Comparison of ENCODE assay signal across 29 mouse cellular contexts in the genomic region with DNA sequence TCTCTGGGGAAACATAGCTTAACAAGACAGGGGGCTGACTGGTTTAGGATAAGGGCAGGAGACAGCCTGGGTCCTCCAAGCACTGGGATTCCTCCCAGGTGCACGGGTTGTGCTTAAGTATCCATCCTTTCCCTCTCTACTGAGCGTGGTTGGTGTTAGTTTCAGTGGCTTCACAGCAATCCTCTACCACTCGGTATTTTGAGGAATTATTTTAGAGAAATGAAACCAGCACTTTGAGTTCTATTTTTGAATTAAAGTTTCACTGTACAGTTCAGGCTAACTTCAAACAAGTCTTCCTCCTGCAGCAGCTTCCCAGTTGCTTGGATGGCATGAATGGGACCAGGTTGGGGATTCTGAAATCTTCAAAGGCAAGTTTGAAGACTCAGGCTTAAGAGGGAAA. TPM values are rescaled to one million over a fixed set of nuclear protein-coding genes. Genes with fewer than 3 reads are reported as not detected.
DNase-seq lines count a peak whose midpoint lies in the region; ATAC-seq and TF ChIP-seq lines count a peak whose summit lies in the region.
"Had no signal": no experiment of that assay in that cellular context is flagged by ENCODE, and none has a peak within 500 bp of the region (broad histone marks: within the 10 kb centered on the region; RNA-seq: fewer than 3 reads in every experiment).

No protein-coding gene starts in this region.

- no peak for ATAC-seq in embryonic facial prominence, embryonic 15.5 days (ENCODE audit: insufficient number of reproducible peaks, low FRiP score, low TSS enrichment, low read depth)
- ATAC-seq in granulocyte monocyte progenitor cell, adult 5-6 weeks (replicated peaks; ENCODE audit: poor library complexity, severe bottlenecking) = peak; percentile 26
- ATAC-seq in megakaryocyte progenitor cell, adult 5-6 weeks (replicated peaks; ENCODE audit: poor library complexity) = peak; percentile 6; the same call in 1 of the 2 replicates
- ATAC-seq: forebrain, embryonic 13.5 days; inflammation-experienced regulatory T-cells, adult 6 months had no signal

- H3K27me3 ChIP-seq in embryonic facial prominence, embryonic 15.5 days = no peaks in the 10 kb centered on the region
- H3K27me3 ChIP-seq in embryonic facial prominence, embryonic 10.5 days (replicated peaks; ENCODE audit: low read depth, poor library complexity, severe bottlenecking) = no peaks in the 10 kb centered on the region
- H3K27me3 ChIP-seq in spleen, adult 2 months (ENCODE audit: control insufficient read depth, insufficient read depth, low read length) = no peaks in the 10 kb centered on the region
- H3K27me3 ChIP-seq: forebrain, embryonic 13.5 days; heart, embryonic 12.5 days; hindbrain, embryonic 15.5 days; limb, embryonic 15.5 days; megakaryocyte, embryonic 14.5 days; midbrain, embryonic 12.5 days; neural tube, embryonic 12.5 days had no signal

- H3K4me1 ChIP-seq in embryonic facial prominence, embryonic 15.5 days = peaks cover 27% of the 10 kb centered on the region
- peaks cover 26% of the 10 kb centered on the region for H3K4me1 ChIP-seq in embryonic facial prominence, embryonic 10.5 days
- peaks cover 33% of the 10 kb centered on the region for H3K4me1 ChIP-seq in spleen, adult 2 months (ENCODE audit: control insufficient read depth, insufficient read depth, insufficient read length)

- H3K36me3 ChIP-seq in embryonic facial prominence, embryonic 15.5 days = peaks cover 72% of the 10 kb centered on the region
- peaks cover 81% of the 10 kb centered on the region for H3K36me3 ChIP-seq in embryonic facial prominence, embryonic 10.5 days (replicated peaks)
- peaks cover 12% of the 10 kb centered on the region for H3K36me3 ChIP-seq in spleen, adult 2 months (ENCODE audit: control insufficient read depth, insufficient read depth, low read length)

- 81% methylated on average over 3 of the region's 3 CpGs for WGBS in embryonic facial prominence, embryonic 15.5 days
- 86% methylated on average over 3 of the region's 3 CpGs for WGBS in embryonic facial prominence, embryonic 10.5 days
- WGBS in spleen, adult 2 months = 26% methylated on average over 3 of the region's 3 CpGs

- TF ChIP-seq POLR2A in spleen, adult 2 months (IDR thresholded peaks at IDR 0.05; ENCODE audit: low read depth, low read length) = no peak

- no peak for DNase-seq in embryonic facial prominence, embryonic 10.5 days (ENCODE audit: low spot score)
- no peak for DNase-seq in spleen, adult 2 months (ENCODE audit: low read depth in 1 of 2, low spot score in 2 of 2)
- DNase-seq in spleen, postnatal 10 days (ENCODE audit: low spot score in 2 of 2) = no peak
- no peak for DNase-seq in retina, postnatal 1 day
- no peak for DNase-seq in testis, postnatal 14 days (ENCODE audit: low spot score)
- DNase-seq: adrenal gland, postnatal 14 days; cerebellum, adult 2 months; cerebellum, postnatal 14 days; gastrocnemius, postnatal 14 days; heart, adult 11 months; kidney, adult 2 months; kidney, postnatal 36 days; lung, adult 2 months; lung, postnatal 14 days; thymus, postnatal 14 days had no signal

- peak overlapping the region; percentile 28; the same call in 1 of the 2 replicates for H3K27ac ChIP-seq in embryonic facial prominence, embryonic 15.5 days (replicated peaks)
- H3K27ac ChIP-seq in embryonic facial prominence, embryonic 10.5 days (replicated peaks) = no peak overlapping the region
- H3K27ac ChIP-seq in spleen, adult 2 months (ENCODE audit: insufficient read depth, low read length) = peak overlapping the region; percentile 51; the same call in 1 of the 2 replicates
- H3K27ac ChIP-seq: forebrain, embryonic 13.5 days; hindbrain, embryonic 10.5 days; hindbrain, embryonic 15.5 days; layer of hippocampus, adult 2 months; limb, embryonic 15.5 days; midbrain, embryonic 12.5 days; neural tube, embryonic 12.5 days had no signal

- TF ChIP-seq CTCF in spleen, adult 2 months (IDR thresholded peaks at IDR 0.05; ENCODE audit: extremely low read depth, insufficient read depth, insufficient read length, insufficient replicate concordance) = no peak

- H3K9me3 ChIP-seq in embryonic facial prominence, embryonic 15.5 days (replicated peaks) = no peaks in the 10 kb centered on the region
- H3K9me3 ChIP-seq in embryonic facial prominence, embryonic 10.5 days = no peaks in the 10 kb centered on the region
- H3K9me3 ChIP-seq: forebrain, embryonic 13.5 days; heart, embryonic 12.5 days; hindbrain, embryonic 10.5 days; hindbrain, embryonic 15.5 days; limb, embryonic 15.5 days; megakaryocyte, embryonic 14.5 days; midbrain, embryonic 12.5 days; neural tube, embryonic 12.5 days had no signal

- no peak overlapping the region for H3K4me3 ChIP-seq in embryonic facial prominence, embryonic 15.5 days (replicated peaks)
- no peak overlapping the region for H3K4me3 ChIP-seq in embryonic facial prominence, embryonic 10.5 days
- no peak overlapping the region for H3K4me3 ChIP-seq in spleen, adult 2 months (ENCODE audit: extremely low read depth, insufficient read depth, insufficient read length)
- H3K4me3 ChIP-seq: forebrain, embryonic 13.5 days; heart, embryonic 12.5 days; hindbrain, embryonic 10.5 days; hindbrain, embryonic 15.5 days; layer of hippocampus, adult 2 months; limb, embryonic 15.5 days; megakaryocyte, embryonic 14.5 days; midbrain, embryonic 12.5 days; myocyte; neural tube, embryonic 12.5 days had no signal

- H3K4me2 ChIP-seq in embryonic facial prominence, embryonic 15.5 days (replicated peaks) = no peak overlapping the region
- H3K4me2 ChIP-seq: forebrain, embryonic 13.5 days; heart, embryonic 12.5 days; hindbrain, embryonic 15.5 days; limb, embryonic 15.5 days; midbrain, embryonic 12.5 days; neural tube, embryonic 12.5 days had no signal

- H3K9ac ChIP-seq in embryonic facial prominence, embryonic 15.5 days = no peak overlapping the region
- H3K9ac ChIP-seq: forebrain, embryonic 13.5 days; heart, embryonic 12.5 days; hindbrain, embryonic 15.5 days; limb, embryonic 15.5 days; midbrain, embryonic 12.5 days; neural tube, embryonic 12.5 days had no signal

RNA-seq across cellular contexts. Expression of a gene that starts 1.9 kb away (rescaled TPM):
- 415 and 433 TPM in 2 replicates for polyA plus RNA-seq in embryonic facial prominence, embryonic 15.5 days (2015; fragmentation: Nextera tagmentation; extraction: Ambion mirVana)
- polyA plus RNA-seq in embryonic facial prominence, embryonic 10.5 days (2016; fragmentation: Nextera tagmentation; extraction: Ambion mirVana) = 460 and 481 TPM in 2 replicates
- 195 and 230 TPM in 2 replicates for polyA plus RNA-seq in spleen, adult 2 months (2012; rRNA removed)
- total RNA-seq in granulocyte monocyte progenitor cell, adult 5-6 weeks (2014; fragmentation: Nextera tagmentation) = 248 and 296 TPM in 2 replicates
- 111 and 115 TPM in 2 replicates for total RNA-seq in granulocyte monocyte progenitor cell, adult 5-6 weeks (2017)
- total RNA-seq in megakaryocyte progenitor cell, adult 5-6 weeks (2015) = 350 and 360 TPM in 2 replicates
- total RNA-seq in megakaryocyte progenitor cell, adult 5-6 weeks (2017) = 108 and 125 TPM in 2 replicates

RNA-seq across cellular contexts. Expression of a gene that starts 3.4 kb away (rescaled TPM):
- polyA plus RNA-seq in embryonic facial prominence, embryonic 15.5 days (2015; fragmentation: Nextera tagmentation; extraction: Ambion mirVana) = 135 and 137 TPM in 2 replicates
- polyA plus RNA-seq in embryonic facial prominence, embryonic 10.5 days (2016; fragmentation: Nextera tagmentation; extraction: Ambion mirVana) = 70.4 and 73.3 TPM in 2 replicates
- 54.7 and 75.2 TPM in 2 replicates for polyA plus RNA-seq in spleen, adult 2 months (2012; rRNA removed)
- 87.6 and 100 TPM in 2 replicates for total RNA-seq in granulocyte monocyte progenitor cell, adult 5-6 weeks (2014; fragmentation: Nextera tagmentation)
- total RNA-seq in granulocyte monocyte progenitor cell, adult 5-6 weeks (2017) = 34.3 and 37.4 TPM in 2 replicates
- 128 and 152 TPM in 2 replicates for total RNA-seq in megakaryocyte progenitor cell, adult 5-6 weeks (2015)
- 25.9 and 34.6 TPM in 2 replicates for total RNA-seq in megakaryocyte progenitor cell, adult 5-6 weeks (2017)

RNA-seq across cellular contexts. Expression of a gene that starts 11.3 kb away (rescaled TPM):
- polyA plus RNA-seq in embryonic facial prominence, embryonic 15.5 days (2015; fragmentation: Nextera tagmentation; extraction: Ambion mirVana) = 40.9 and 44.0 TPM in 2 replicates
- polyA plus RNA-seq in embryonic facial prominence, embryonic 10.5 days (2016; fragmentation: Nextera tagmentation; extraction: Ambion mirVana) = 20.5 and 20.9 TPM in 2 replicates
- polyA plus RNA-seq in spleen, adult 2 months (2012; rRNA removed) = 14.3 and 18.5 TPM in 2 replicates
- 1.3 and 2.0 TPM in 2 replicates for total RNA-seq in granulocyte monocyte progenitor cell, adult 5-6 weeks (2014; fragmentation: Nextera tagmentation)
- total RNA-seq in granulocyte monocyte progenitor cell, adult 5-6 weeks (2017) = 3.8 and 4.7 TPM in 2 replicates
- 4.7 and 6.9 TPM in 2 replicates for total RNA-seq in megakaryocyte progenitor cell, adult 5-6 weeks (2015)
- 4.7 and 16.3 TPM in 2 replicates for total RNA-seq in megakaryocyte progenitor cell, adult 5-6 weeks (2017)

RNA-seq across cellular contexts. Expression of a gene that starts 44.2 kb away (rescaled TPM):
- 100.0 and 110 TPM in 2 replicates for polyA plus RNA-seq in embryonic facial prominence, embryonic 15.5 days (2015; fragmentation: Nextera tagmentation; extraction: Ambion mirVana)
- polyA plus RNA-seq in embryonic facial prominence, embryonic 10.5 days (2016; fragmentation: Nextera tagmentation; extraction: Ambion mirVana) = 101 and 110 TPM in 2 replicates
- polyA plus RNA-seq in spleen, adult 2 months (2012; rRNA removed) = 63.9 and 70.1 TPM in 2 replicates
- 150 and 177 TPM in 2 replicates for total RNA-seq in granulocyte monocyte progenitor cell, adult 5-6 weeks (2014; fragmentation: Nextera tagmentation)
- 128 and 145 TPM in 2 replicates for total RNA-seq in granulocyte monocyte progenitor cell, adult 5-6 weeks (2017)
- total RNA-seq in megakaryocyte progenitor cell, adult 5-6 weeks (2015) = 86.8 and 102 TPM in 2 replicates
- total RNA-seq in megakaryocyte progenitor cell, adult 5-6 weeks (2017) = 126 and 131 TPM in 2 replicates

RNA-seq across cellular contexts. Expression of a gene that starts 51.2 kb away (rescaled TPM):
- polyA plus RNA-seq in embryonic facial prominence, embryonic 15.5 days (2015; fragmentation: Nextera tagmentation; extraction: Ambion mirVana) = 2.1 and 2.5 TPM in 2 replicates
- polyA plus RNA-seq in embryonic facial prominence, embryonic 10.5 days (2016; fragmentation: Nextera tagmentation; extraction: Ambion mirVana) = 0.54 and 0.97 TPM in 2 replicates
- polyA plus RNA-seq in spleen, adult 2 months (2012; rRNA removed) = 54.7 and 68.4 TPM in 2 replicates
- 12.8 and 16.4 TPM in 2 replicates for total RNA-seq in granulocyte monocyte progenitor cell, adult 5-6 weeks (2014; fragmentation: Nextera tagmentation)
- total RNA-seq in granulocyte monocyte progenitor cell, adult 5-6 weeks (2017) = 7.0 and 8.8 TPM in 2 replicates
- 11.5 and 12.6 TPM in 2 replicates for total RNA-seq in megakaryocyte progenitor cell, adult 5-6 weeks (2015)
- 9.7 and 17.4 TPM in 2 replicates for total RNA-seq in megakaryocyte progenitor cell, adult 5-6 weeks (2017)
